Mouse (Mus musculus) layer of hippocampus, adult 9-11 months (tissue): ENCODE measurements around the gene Rac2.

Source experiments
- DNase-seq: peaks from one replicate; pipeline ENCODE4 v3.0.0; 2022

The Rac2 gene

GRCm38 (mm10) chr15:78518221-78518620, 54.4 kb downstream of the Rac2 start:
- no peak for DNase-seq

DNA sequence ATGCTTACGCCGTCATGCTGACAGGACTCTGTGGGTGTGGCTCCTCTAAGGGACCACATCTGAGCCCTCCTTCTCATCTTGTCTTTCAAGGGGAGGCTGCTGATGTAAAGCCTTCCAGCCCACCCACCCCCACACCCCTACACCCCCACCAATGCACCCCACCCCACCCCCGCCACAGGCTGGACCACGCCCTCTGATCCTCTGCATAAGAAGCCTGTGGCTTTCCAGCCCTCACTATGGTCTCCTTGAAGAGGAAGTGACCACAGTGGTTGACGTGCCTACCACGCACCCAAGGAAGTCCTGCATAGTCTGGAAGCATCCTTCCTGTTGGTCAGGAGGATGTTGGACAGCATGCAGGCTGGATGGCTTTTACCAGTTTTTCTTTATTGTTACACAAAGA, 56.8 kb downstream of the Rac2 start:
- no peak for DNase-seq

DNA sequence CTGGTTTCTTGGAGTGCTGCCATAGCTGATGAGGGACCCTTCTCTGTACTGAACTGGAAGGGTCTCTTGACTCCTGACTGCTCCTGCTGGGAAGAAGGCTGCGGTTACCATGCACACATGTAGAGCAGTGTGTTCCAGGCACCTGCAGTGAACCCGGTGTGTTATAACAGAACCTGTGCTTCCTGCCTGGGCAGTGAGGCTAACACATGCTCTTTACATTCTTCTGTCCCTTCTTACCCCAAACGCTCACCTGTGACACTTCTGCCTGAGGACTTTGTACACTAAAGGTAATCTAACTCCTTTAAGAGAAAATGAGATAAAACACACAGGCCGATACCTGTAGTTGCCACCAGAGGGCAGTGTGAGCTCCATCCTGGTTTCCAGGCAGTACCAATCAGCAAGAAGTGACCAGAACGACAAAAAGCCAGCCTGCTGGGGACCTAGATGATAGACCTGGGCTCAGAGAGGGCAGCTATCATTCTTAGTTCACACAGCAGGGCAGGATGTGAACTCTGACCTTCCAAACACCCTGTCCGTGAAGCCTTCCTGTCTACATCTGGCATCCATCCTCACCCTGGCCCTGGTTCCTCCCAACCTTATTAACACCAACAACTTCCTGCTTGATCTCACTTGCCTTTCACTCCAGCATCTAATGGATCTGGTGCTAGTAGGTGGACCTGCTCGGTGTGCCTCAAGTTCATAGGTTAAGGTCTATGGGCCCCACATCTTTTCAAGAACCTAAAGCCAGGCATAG, 58.0 kb downstream of the Rac2 start:
- peak; percentile 67 for DNase-seq

DNA sequence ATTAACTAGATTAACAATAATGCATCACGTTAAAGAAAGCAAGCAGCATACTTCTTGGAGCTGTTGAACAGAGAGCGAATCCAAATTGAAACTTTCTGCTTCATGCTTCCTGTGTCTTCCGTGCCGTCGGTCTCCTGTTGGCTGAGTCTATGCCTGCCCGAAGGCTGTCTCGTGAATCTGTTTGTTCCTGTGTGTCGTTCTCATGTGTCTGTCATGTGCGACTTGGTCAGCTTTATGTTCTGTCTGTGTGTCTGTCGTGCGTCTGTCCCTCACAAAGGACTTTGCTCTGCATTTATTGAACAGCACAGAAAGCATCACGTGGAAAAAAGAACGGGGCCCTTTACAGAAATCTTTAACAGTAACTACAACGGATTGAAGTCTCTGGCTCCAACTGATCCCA, 59.6 kb downstream of the Rac2 start:
- DNase-seq, result no peak

- DNase-seq, result no peak
These were observed 60.6 kb downstream of the Rac2 start for GRCm38 (mm10) chr15:78511951-78512350.

GRCm38 (mm10) chr15:78510736-78511135, 61.8 kb downstream of the Rac2 start:
- DNase-seq, result no peak

DNA sequence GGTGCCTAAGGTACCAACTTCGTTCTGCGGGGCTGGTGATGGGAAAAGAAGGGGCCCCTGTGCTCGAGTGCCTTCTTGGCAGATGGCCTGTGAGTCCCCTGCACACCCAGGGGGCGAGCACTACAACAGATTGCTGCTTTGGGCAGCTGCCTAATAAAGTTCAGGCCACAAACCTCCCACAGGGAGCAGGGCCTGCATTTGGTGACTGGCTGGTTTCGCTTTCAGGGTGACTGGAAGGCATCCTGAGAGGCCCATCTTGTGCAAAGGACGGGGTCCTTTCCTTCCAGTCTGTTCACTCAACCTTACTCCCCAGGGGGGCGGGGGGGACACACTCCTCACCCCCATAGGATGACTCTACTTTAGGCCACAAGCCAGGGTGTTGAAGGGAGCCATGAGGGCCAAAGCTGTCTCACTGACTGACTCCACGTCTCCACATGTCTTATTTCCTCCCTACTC, 62.4 kb downstream of the Rac2 start:
- no peak for DNase-seq

GRCm38 (mm10) chr15:78509297-78509899, 63.2 kb downstream of the Rac2 start:
- DNase-seq, result no peak
